8 mouse cellular contexts compared by ENCODE assay signal in the genomic region with DNA sequence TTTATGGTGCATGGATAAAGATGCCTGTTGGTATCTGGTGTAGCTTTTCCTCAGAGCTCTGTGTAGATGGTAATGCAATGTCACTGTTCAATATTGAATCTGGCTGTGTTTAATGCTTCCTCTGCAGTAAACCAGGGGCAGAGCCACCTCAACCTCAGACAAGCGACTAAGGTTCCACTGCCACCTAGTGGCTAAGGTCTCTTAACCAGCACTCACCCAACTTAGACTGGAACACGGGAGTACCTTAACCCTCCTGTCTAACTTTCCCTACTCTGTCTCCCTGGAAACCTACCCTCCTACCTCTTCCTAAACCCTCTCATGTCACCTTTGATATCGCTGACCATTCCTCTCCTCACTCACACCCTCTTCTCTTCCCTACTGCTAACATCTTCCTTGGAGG.
DNase-seq lines count a peak whose midpoint lies in the region; ATAC-seq and TF ChIP-seq lines count a peak whose summit lies in the region.

No protein-coding gene starts in this region.

- H3K4me1 ChIP-seq in bone marrow, adult 2 months (ENCODE audit: control insufficient read depth, insufficient read depth, low read length), result no peaks in the 10 kb centered on the region; the same call in 1 of the 2 replicates
- H3K4me1 ChIP-seq in forebrain, embryonic 11.5 days (replicated peaks; ENCODE audit: control insufficient read depth, insufficient read depth, low read length), result no peaks in the 10 kb centered on the region
- H3K4me1 ChIP-seq in hindbrain, embryonic 16.5 days (ENCODE audit: control insufficient read depth, insufficient read depth, low read depth, low read length), result no peaks in the 10 kb centered on the region
- H3K4me1 ChIP-seq in midbrain, embryonic 12.5 days, result no peaks in the 10 kb centered on the region
- no peaks in the 10 kb centered on the region for H3K4me1 ChIP-seq in small intestine, adult 2 months (ENCODE audit: control insufficient read depth, insufficient read depth, insufficient read length, low read length)

- no peaks in the 10 kb centered on the region for H3K27me3 ChIP-seq in forebrain, embryonic 11.5 days (ENCODE audit: control insufficient read depth, insufficient read depth, low read length)
- no peaks in the 10 kb centered on the region for H3K27me3 ChIP-seq in hindbrain, embryonic 16.5 days (replicated peaks; ENCODE audit: control insufficient read depth, insufficient read depth, low read length)
- H3K27me3 ChIP-seq in midbrain, embryonic 12.5 days, result no peaks in the 10 kb centered on the region
- H3K27me3 ChIP-seq in small intestine, adult 2 months (ENCODE audit: control insufficient read depth, insufficient read depth, low read length), result no peaks in the 10 kb centered on the region

- no peaks in the 10 kb centered on the region for H3K36me3 ChIP-seq in forebrain, embryonic 11.5 days (ENCODE audit: control insufficient read depth, insufficient read depth, low read length)
- no peaks in the 10 kb centered on the region for H3K36me3 ChIP-seq in hindbrain, embryonic 16.5 days (ENCODE audit: control insufficient read depth, insufficient read depth, low read length)
- H3K36me3 ChIP-seq in midbrain, embryonic 12.5 days, result no peaks in the 10 kb centered on the region
- H3K36me3 ChIP-seq in small intestine, adult 2 months (ENCODE audit: control insufficient read depth, insufficient read depth, low read length), result no peaks in the 10 kb centered on the region

- H3K4me2 ChIP-seq in forebrain, embryonic 11.5 days (ENCODE audit: low read depth, low read length, severe bottlenecking), result no peak overlapping the region
- H3K4me2 ChIP-seq in hindbrain, embryonic 16.5 days (ENCODE audit: low read length), result no peak overlapping the region
- no peak overlapping the region for H3K4me2 ChIP-seq in midbrain, embryonic 12.5 days (replicated peaks)

- H3K9me3 ChIP-seq in forebrain, embryonic 11.5 days (ENCODE audit: control insufficient read depth, low read length), result no peaks in the 10 kb centered on the region
- H3K9me3 ChIP-seq in hindbrain, embryonic 16.5 days (ENCODE audit: control insufficient read depth, low read length), result no peaks in the 10 kb centered on the region
- no peaks in the 10 kb centered on the region for H3K9me3 ChIP-seq in midbrain, embryonic 12.5 days

- H3K4me3 ChIP-seq in bone marrow, adult 2 months (replicated peaks; ENCODE audit: control insufficient read depth, low read depth, low read length), result no peak overlapping the region
- no peak overlapping the region for H3K4me3 ChIP-seq in forebrain, embryonic 11.5 days (ENCODE audit: low read depth, low read length)
- H3K4me3 ChIP-seq in hindbrain, embryonic 16.5 days (ENCODE audit: low read length), result no peak overlapping the region
- no peak overlapping the region for H3K4me3 ChIP-seq in left cerebral cortex, adult 2 months
- H3K4me3 ChIP-seq in midbrain, embryonic 12.5 days, result no peak overlapping the region
- no peak overlapping the region for H3K4me3 ChIP-seq in small intestine, adult 2 months (ENCODE audit: low read depth, low read length)

- TF ChIP-seq POLR2A in bone marrow, adult 2 months (IDR thresholded peaks at IDR 0.05; ENCODE audit: borderline replicate concordance, control insufficient read depth, low read depth, low read length), result no peak
- no peak for TF ChIP-seq POLR2A in small intestine, adult 2 months (IDR thresholded peaks at IDR 0.05; ENCODE audit: low read depth, low read length)

- no peak overlapping the region for H3K9ac ChIP-seq in forebrain, embryonic 11.5 days (ENCODE audit: low read length)
- H3K9ac ChIP-seq in hindbrain, embryonic 16.5 days (ENCODE audit: low read depth, low read length), result no peak overlapping the region
- H3K9ac ChIP-seq in midbrain, embryonic 12.5 days (replicated peaks), result no peak overlapping the region

- peak; percentile 69 for TF ChIP-seq CTCF in bone marrow, adult 2 months (IDR thresholded peaks at IDR 0.05; ENCODE audit: control insufficient read depth, insufficient read depth, low read length)
- TF ChIP-seq CTCF in left cerebral cortex, adult 2 months (IDR thresholded peaks at IDR 0.05), result peak; percentile 78
- peak; percentile 52; the same call in 1 of the 2 replicates for TF ChIP-seq CTCF in small intestine, adult 2 months (IDR thresholded peaks at IDR 0.05; ENCODE audit: extremely low read depth, insufficient read length, insufficient replicate concordance, low read depth, low read length)

- DNase-seq in cerebellum, adult 11-12 months, result no peak
- peak; percentile 65 for DNase-seq in forebrain, embryonic 11.5 days (ENCODE audit: low spot score)
- DNase-seq in left cerebral cortex, adult 2 months (ENCODE audit: extremely low spot score in 1 of 2, low spot score in 2 of 2), result peak; percentile 22 to 41

- peak; percentile 68 for ATAC-seq in cerebellum, adult (ENCODE audit: insufficient number of reproducible peaks, low FRiP score, low TSS enrichment)
- peak; percentile 73 for ATAC-seq in forebrain, embryonic 11.5 days (replicated peaks; ENCODE audit: low FRiP score)
- peak; percentile 94 for ATAC-seq in hindbrain, embryonic 16.5 days
- ATAC-seq in midbrain, embryonic 12.5 days (ENCODE audit: low FRiP score, low read depth), result peak; percentile 69; the same call in 1 of the 2 replicates

- no peak overlapping the region for H3K27ac ChIP-seq in bone marrow, adult 2 months (ENCODE audit: control insufficient read depth, insufficient read depth, low read depth, low read length, poor library complexity)
- no peak overlapping the region for H3K27ac ChIP-seq in forebrain, embryonic 11.5 days (ENCODE audit: low read depth, low read length)
- no peak overlapping the region for H3K27ac ChIP-seq in hindbrain, embryonic 16.5 days (ENCODE audit: low read depth, low read length)
- H3K27ac ChIP-seq in left cerebral cortex, adult 2 months, result no peak overlapping the region
- no peak overlapping the region for H3K27ac ChIP-seq in midbrain, embryonic 12.5 days (replicated peaks)
- no peak overlapping the region for H3K27ac ChIP-seq in small intestine, adult 2 months (ENCODE audit: insufficient read depth, low read depth, low read length)

- 26% methylated on average over 3 of the region's 3 CpGs for WGBS in bone marrow, adult 2 months
- WGBS in forebrain, embryonic 11.5 days, result 18% methylated on average over 3 of the region's 3 CpGs
- 15% methylated on average over 3 of the region's 3 CpGs for WGBS in hindbrain, embryonic 16.5 days
- 13% methylated on average over 3 of the region's 3 CpGs for WGBS in midbrain, embryonic 12.5 days
- 13% methylated on average over 3 of the region's 3 CpGs for WGBS in small intestine, adult 2 months

- intact Hi-C loops in left cerebral cortex, adult 2 months (cut with DNase I), result loop anchor here (10.0 kb wide), 1 partner anchor 534 kb away; no protein-coding TSS in a partner anchor
